Mouse (Mus musculus): ENCODE data around the gene Olfr1308. TPM values are rescaled to one million over a fixed set of nuclear protein-coding genes. Genes with fewer than 3 reads are reported as not detected.

Olfr1308 gene
- polyA plus RNA-seq (2014; fragmentation: Nextera tagmentation; extraction: Ambion mirVana), result not detected in 2 replicates

DNA sequence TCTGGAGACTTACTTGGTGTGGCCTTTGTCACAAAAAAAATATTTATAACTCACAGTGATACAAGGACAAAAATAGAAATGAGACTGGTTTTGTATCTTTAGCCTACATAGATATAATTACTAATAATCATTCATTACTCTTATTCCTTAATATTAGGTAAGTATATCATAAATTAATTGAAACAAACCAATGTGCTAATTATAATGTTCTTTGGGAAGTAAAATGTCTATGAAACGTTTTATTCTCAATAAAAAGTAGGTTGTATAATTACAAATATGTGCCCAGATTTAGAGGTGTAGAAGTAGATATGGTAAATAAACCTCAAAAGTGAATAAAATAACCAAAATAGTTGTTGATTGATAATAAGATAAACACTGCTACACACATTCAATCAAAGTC is at the start of gene Olfr1308:
Gene Olfr1308, minus strand, starts transcription at position 101 of the 400 bp plus-strand sequence.
- no peaks in the 10 kb centered on the region for H3K27me3 ChIP-seq (ENCODE audit: control insufficient read depth, insufficient read depth, low read length)
- H3K9me3 ChIP-seq (ENCODE audit: control insufficient read depth, low read length), result no peaks in the 10 kb centered on the region
- no peak for ATAC-seq (ENCODE audit: insufficient read depth, low FRiP score, low TSS enrichment)
- 73% methylated on average over 1 of the region's 1 CpGs for WGBS
- DNase-seq (ENCODE audit: low spot score), result no peak
- no peak within 1 kb of the TSS for H3K27ac ChIP-seq (ENCODE audit: low read depth, low read length)
- H3K4me3 ChIP-seq (ENCODE audit: low read depth, low read length), result no peak within 1 kb of the TSS
- H3K4me1 ChIP-seq (ENCODE audit: control insufficient read depth, insufficient read depth, low read length), result no peaks in the 10 kb centered on the region
- H3K4me2 ChIP-seq (ENCODE audit: low read depth), result no peak within 1 kb of the TSS
- H3K9ac ChIP-seq (ENCODE audit: low read length), result no peak within 1 kb of the TSS
- no peaks in the 10 kb centered on the region for H3K36me3 ChIP-seq (ENCODE audit: control insufficient read depth, insufficient read depth, low read length)

DNA sequence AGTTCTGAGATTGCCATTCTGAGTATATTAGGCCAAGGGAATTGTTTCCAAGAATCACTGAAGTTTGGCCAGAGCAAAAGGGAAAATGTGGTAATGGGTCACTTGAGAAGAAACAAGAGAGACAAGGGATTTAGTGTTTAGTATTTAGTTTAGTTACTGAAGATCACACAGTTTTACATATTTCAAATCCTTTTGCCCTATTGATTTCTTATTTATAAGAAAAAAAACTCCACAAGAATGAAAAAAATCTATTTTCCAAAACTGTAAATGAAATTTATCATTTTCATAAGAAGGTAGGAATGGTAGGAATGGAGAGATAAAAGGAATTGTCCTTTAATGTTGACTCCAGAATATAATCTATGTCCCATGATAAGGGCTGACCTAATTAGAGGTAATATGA is 47.9 kb upstream of the Olfr1308 start, which contains the start of gene Olfr1310:
Gene Olfr1310, minus strand, starts transcription at position 101 of the 400 bp plus-strand sequence.
- Histone ChIP-seq H3K9me3 (ENCODE audit: control insufficient read depth, low read length) (no peaks in the 10 kb centered on the region), H3K27me3 (ENCODE audit: control insufficient read depth, insufficient read depth, low read length) (no peaks in the 10 kb centered on the region), H3K36me3 (ENCODE audit: control insufficient read depth, insufficient read depth, low read length) (no peaks in the 10 kb centered on the region), H3K4me3 (ENCODE audit: low read depth, low read length) (no peak within 1 kb of the TSS), H3K4me1 (ENCODE audit: control insufficient read depth, insufficient read depth, low read length) (no peaks in the 10 kb centered on the region), H3K9ac (ENCODE audit: low read length) (no peak within 1 kb of the TSS), H3K27ac (ENCODE audit: low read depth, low read length) (no peak within 1 kb of the TSS), H3K4me2 (ENCODE audit: low read depth) (no peak within 1 kb of the TSS)
- DNase-seq (ENCODE audit: low spot score), result no peak
- ATAC-seq (ENCODE audit: insufficient read depth, low FRiP score, low TSS enrichment), result no peak

DNA sequence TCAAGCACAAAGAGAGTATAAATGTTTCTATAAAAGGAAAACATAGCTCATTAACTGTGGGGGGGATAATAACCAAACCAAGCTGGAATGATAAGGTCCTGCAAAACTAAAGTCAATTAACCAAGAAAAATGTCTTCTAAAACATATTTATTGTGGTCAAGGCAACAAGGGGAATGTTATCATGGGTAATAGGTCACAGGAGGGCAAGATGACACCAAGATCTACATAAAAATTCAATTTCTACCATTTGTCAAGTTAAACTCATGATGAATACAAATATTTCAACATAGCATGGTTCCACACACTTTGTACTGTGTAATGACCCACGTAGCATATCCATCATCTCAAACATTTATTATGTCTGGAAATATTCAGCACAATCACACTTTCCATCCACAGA is 25.4 kb upstream of the Olfr1308 start, which contains the start of gene Olfr1309:
Gene Olfr1309, minus strand, starts transcription at position 101 of the 400 bp plus-strand sequence.
- no peak within 1 kb of the TSS for H3K9ac ChIP-seq (ENCODE audit: low read length)
- no peak for DNase-seq (ENCODE audit: low spot score)
- H3K27ac ChIP-seq (ENCODE audit: low read depth, low read length), result no peak within 1 kb of the TSS
- no peak within 1 kb of the TSS for H3K4me3 ChIP-seq (ENCODE audit: low read depth, low read length)
- no peak for ATAC-seq (ENCODE audit: insufficient read depth, low FRiP score, low TSS enrichment)
- no peaks in the 10 kb centered on the region for H3K9me3 ChIP-seq (ENCODE audit: control insufficient read depth, low read length)
- H3K4me2 ChIP-seq (ENCODE audit: low read depth), result no peak within 1 kb of the TSS
- H3K36me3 ChIP-seq (ENCODE audit: control insufficient read depth, insufficient read depth, low read length), result no peaks in the 10 kb centered on the region
- no peaks in the 10 kb centered on the region for H3K27me3 ChIP-seq (ENCODE audit: control insufficient read depth, insufficient read depth, low read length)
- 63% methylated on average over 1 of the region's 1 CpGs for WGBS
- no peaks in the 10 kb centered on the region for H3K4me1 ChIP-seq (ENCODE audit: control insufficient read depth, insufficient read depth, low read length)

DNA sequence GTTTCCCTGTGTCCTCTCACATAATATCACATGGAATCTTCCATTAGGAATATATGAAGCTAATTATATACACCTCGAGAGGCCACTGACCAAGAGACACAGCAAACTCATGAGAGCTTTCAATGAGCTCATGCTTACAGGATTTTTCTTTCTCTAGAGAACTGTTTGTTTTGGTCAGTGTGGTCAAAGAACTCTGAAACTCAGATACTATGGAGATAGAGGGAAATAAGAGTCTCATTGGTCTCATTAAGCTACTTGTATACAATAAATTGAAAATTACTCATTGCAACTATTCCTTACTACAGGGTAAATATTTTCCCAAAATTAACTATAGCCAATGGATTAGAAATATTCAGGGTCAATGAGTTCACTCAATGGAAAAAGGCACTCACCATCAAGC is 15.4 kb downstream of the Olfr1308 start, which contains the start of gene Olfr1307:
Gene Olfr1307, minus strand, starts transcription at position 101 of the 400 bp plus-strand sequence.
- no peak within 1 kb of the TSS for H3K4me3 ChIP-seq (ENCODE audit: low read depth, low read length)
- 81% methylated on average over 1 of the region's 1 CpGs for WGBS
- no peak within 1 kb of the TSS for H3K27ac ChIP-seq (ENCODE audit: low read depth, low read length)
- ATAC-seq (ENCODE audit: insufficient read depth, low FRiP score, low TSS enrichment) (no peak), DNase-seq (ENCODE audit: low spot score) (no peak)
- H3K27me3 ChIP-seq (ENCODE audit: control insufficient read depth, insufficient read depth, low read length), result no peaks in the 10 kb centered on the region
- no peak within 1 kb of the TSS for H3K9ac ChIP-seq (ENCODE audit: low read length)
- H3K4me1 ChIP-seq (ENCODE audit: control insufficient read depth, insufficient read depth, low read length), result no peaks in the 10 kb centered on the region
- no peaks in the 10 kb centered on the region for H3K9me3 ChIP-seq (ENCODE audit: control insufficient read depth, low read length)
- no peaks in the 10 kb centered on the region for H3K36me3 ChIP-seq (ENCODE audit: control insufficient read depth, insufficient read depth, low read length)
- no peak within 1 kb of the TSS for H3K4me2 ChIP-seq (ENCODE audit: low read depth)

DNA sequence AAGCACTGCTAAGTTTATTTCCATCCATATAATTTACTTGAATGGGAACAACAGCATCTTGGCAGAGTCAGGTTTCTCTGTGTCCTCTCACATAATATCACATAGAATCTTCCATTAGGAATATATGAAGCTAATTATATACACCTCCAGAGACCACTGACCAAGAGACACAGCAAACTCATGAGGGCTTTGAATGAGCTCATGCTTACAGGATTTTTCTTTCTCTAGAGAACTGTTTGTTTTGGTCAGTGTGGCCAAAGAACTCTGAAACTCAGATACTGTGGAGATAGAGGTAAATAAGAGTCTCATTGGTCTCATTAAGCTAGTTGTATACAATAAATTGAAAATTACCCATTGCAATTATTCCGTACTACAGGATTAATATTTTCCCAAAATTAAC is 48.6 kb downstream of the Olfr1308 start, which contains the start of gene Olfr1306:
Gene Olfr1306, minus strand, starts transcription at position 101 of the 400 bp plus-strand sequence.
- H3K27me3 ChIP-seq (ENCODE audit: control insufficient read depth, insufficient read depth, low read length), result no peaks in the 10 kb centered on the region
- DNase-seq (ENCODE audit: low spot score) (no peak), ATAC-seq (ENCODE audit: insufficient read depth, low FRiP score, low TSS enrichment) (no peak)
- no peak within 1 kb of the TSS for H3K4me3 ChIP-seq (ENCODE audit: low read depth, low read length)
- no peak within 1 kb of the TSS for H3K27ac ChIP-seq (ENCODE audit: low read depth, low read length)
- H3K9ac ChIP-seq (ENCODE audit: low read length), result no peak within 1 kb of the TSS
- 87% methylated on average over 1 of the region's 1 CpGs for WGBS
- H3K4me2 ChIP-seq (ENCODE audit: low read depth), result no peak within 1 kb of the TSS
- no peaks in the 10 kb centered on the region for H3K4me1 ChIP-seq (ENCODE audit: control insufficient read depth, insufficient read depth, low read length)
- no peaks in the 10 kb centered on the region for H3K36me3 ChIP-seq (ENCODE audit: control insufficient read depth, insufficient read depth, low read length)
- H3K9me3 ChIP-seq (ENCODE audit: control insufficient read depth, low read length), result no peaks in the 10 kb centered on the region

Other genes starting within 250 kb of the Olfr1308 start
- not detected in 2 replicates for gene Olfr1301, start 213.9 kb downstream of the Olfr1308 start, polyA plus RNA-seq (2014; fragmentation: Nextera tagmentation; extraction: Ambion mirVana)
- gene Olfr1302, start 187.5 kb downstream of the Olfr1308 start, polyA plus RNA-seq (2014; fragmentation: Nextera tagmentation; extraction: Ambion mirVana), result not detected in 2 replicates
- not detected in 2 replicates for gene Olfr1303, start 144.6 kb downstream of the Olfr1308 start, polyA plus RNA-seq (2014; fragmentation: Nextera tagmentation; extraction: Ambion mirVana)
- gene Olfr1305, start 87.8 kb downstream of the Olfr1308 start, polyA plus RNA-seq (2014; fragmentation: Nextera tagmentation; extraction: Ambion mirVana), result not detected in 2 replicates
- not detected in 2 replicates for gene Olfr1306, start 48.7 kb downstream of the Olfr1308 start, polyA plus RNA-seq (2014; fragmentation: Nextera tagmentation; extraction: Ambion mirVana)
- not detected in 2 replicates for gene Olfr1307, start 15.5 kb downstream of the Olfr1308 start, polyA plus RNA-seq (2014; fragmentation: Nextera tagmentation; extraction: Ambion mirVana)
- gene Olfr1309, start 25.3 kb upstream of the Olfr1308 start, polyA plus RNA-seq (2014; fragmentation: Nextera tagmentation; extraction: Ambion mirVana), result not detected in 2 replicates
- gene Olfr1310, start 47.8 kb upstream of the Olfr1308 start, polyA plus RNA-seq (2014; fragmentation: Nextera tagmentation; extraction: Ambion mirVana), result not detected in 2 replicates
- gene Olfr1311, start 59.5 kb upstream of the Olfr1308 start, polyA plus RNA-seq (2014; fragmentation: Nextera tagmentation; extraction: Ambion mirVana), result not detected in 2 replicates
- gene Olfr1312, start 85.3 kb upstream of the Olfr1308 start, polyA plus RNA-seq (2014; fragmentation: Nextera tagmentation; extraction: Ambion mirVana), result not detected in 2 replicates
- not detected in 2 replicates for gene Olfr1313, start 112.9 kb upstream of the Olfr1308 start, polyA plus RNA-seq (2014; fragmentation: Nextera tagmentation; extraction: Ambion mirVana)
- not detected in 2 replicates for gene Olfr1314, start 131.8 kb upstream of the Olfr1308 start, polyA plus RNA-seq (2014; fragmentation: Nextera tagmentation; extraction: Ambion mirVana)
- gene Olfr1315-ps1, start 150.5 kb upstream of the Olfr1308 start, polyA plus RNA-seq (2014; fragmentation: Nextera tagmentation; extraction: Ambion mirVana), result not detected in 2 replicates
- not detected in 2 replicates for gene Olfr1316, start 170.0 kb upstream of the Olfr1308 start, polyA plus RNA-seq (2014; fragmentation: Nextera tagmentation; extraction: Ambion mirVana)
- not detected in 2 replicates for gene Olfr1317, start 175.4 kb upstream of the Olfr1308 start, polyA plus RNA-seq (2014; fragmentation: Nextera tagmentation; extraction: Ambion mirVana)
- not detected in 2 replicates for gene Olfr1318, start 189.3 kb upstream of the Olfr1308 start, polyA plus RNA-seq (2014; fragmentation: Nextera tagmentation; extraction: Ambion mirVana)